Mouse (Mus musculus): ENCODE measurements around the gene Dgkq.

The Dgkq gene

GRCm38 (mm10) chr5:108655891-108656650 lies 13.4 kb downstream of the Dgkq start:
- in situ Hi-C loops (cut with MboI, MseI), result no loop called here

GRCm38 (mm10) chr5:108655381-108655780 lies 14.1 kb downstream of the Dgkq start:
- in situ Hi-C loops (cut with MboI, MseI), result no loop called here

GRCm38 (mm10) chr5:108654444-108654990 lies 15.0 kb downstream of the Dgkq start:
- in situ Hi-C loops (cut with MboI, MseI), result no loop called here

- in situ Hi-C loops (cut with MboI, MseI), result no loop called here
Measured at GRCm38 (mm10) chr5:108653341-108653740, 16.1 kb downstream of the Dgkq start.

GRCm38 (mm10) chr5:108651823-108652222 lies 17.6 kb downstream of the Dgkq start:
- in situ Hi-C loops (cut with MboI, MseI), result no loop called here

- in situ Hi-C loops (cut with MboI, MseI), result no loop called here
Measured at GRCm38 (mm10) chr5:108651136-108651720, 18.2 kb downstream of the Dgkq start.

GRCm38 (mm10) chr5:108650341-108650740 lies 19.1 kb downstream of the Dgkq start:
- in situ Hi-C loops (cut with MboI, MseI), result no loop called here

- in situ Hi-C loops (cut with MboI, MseI), result loop anchor here in 1 of 2 experiments (25.0 kb wide), 1 partner anchor 1288 kb away; no protein-coding TSS in a partner anchor
Measured at GRCm38 (mm10) chr5:108648937-108649576, 20.4 kb downstream of the Dgkq start.

- in situ Hi-C loops (cut with MboI, MseI), result loop anchor here in 1 of 2 experiments (25.0 kb wide), 1 partner anchor 1289 kb away; no protein-coding TSS in a partner anchor
Measured at GRCm38 (mm10) chr5:108647820-108648465, 21.5 kb downstream of the Dgkq start.

GRCm38 (mm10) chr5:108647311-108647710 lies 22.2 kb downstream of the Dgkq start:
- in situ Hi-C loops (cut with MboI, MseI), result loop anchor here in 1 of 2 experiments (25.0 kb wide), 1 partner anchor 1290 kb away; no protein-coding TSS in a partner anchor

- in situ Hi-C loops (cut with MboI, MseI), result loop anchor here in 1 of 2 experiments (25.0 kb wide), 1 partner anchor 1291 kb away; no protein-coding TSS in a partner anchor
Measured at GRCm38 (mm10) chr5:108646343-108646660, 23.2 kb downstream of the Dgkq start.

GRCm38 (mm10) chr5:108645651-108646342 lies 23.7 kb downstream of the Dgkq start:
- in situ Hi-C loops (cut with MboI, MseI), result loop anchor here in 1 of 2 experiments (25.0 kb wide), 1 partner anchor 1292 kb away; no protein-coding TSS in a partner anchor

GRCm38 (mm10) chr5:108643674-108644073 lies 25.8 kb downstream of the Dgkq start:
- in situ Hi-C loops (cut with MboI, MseI), result loop anchor here in 1 of 2 experiments (25.0 kb wide), 1 partner anchor 1294 kb away; no protein-coding TSS in a partner anchor

- in situ Hi-C loops (cut with MboI, MseI), result loop anchor here in 1 of 2 experiments (25.0 kb wide), 1 partner anchor 1301 kb away; no protein-coding TSS in a partner anchor
Measured at GRCm38 (mm10) chr5:108636172-108636571, 33.3 kb downstream of the Dgkq start.

- in situ Hi-C loops (cut with MboI, MseI), result loop anchor here in 1 of 2 experiments (25.0 kb wide), 1 partner anchor 1303 kb away; no protein-coding TSS in a partner anchor
Measured at GRCm38 (mm10) chr5:108634088-108634487, 35.4 kb downstream of the Dgkq start.

- in situ Hi-C loops (cut with MboI, MseI), result loop anchor here in 1 of 2 experiments (25.0 kb wide), 1 partner anchor 1304 kb away; no protein-coding TSS in a partner anchor
Measured at GRCm38 (mm10) chr5:108633676-108634075, 35.8 kb downstream of the Dgkq start.

- in situ Hi-C loops (cut with MboI, MseI), result loop anchor here in 1 of 2 experiments (25.0 kb wide), 1 partner anchor 1307 kb away; no protein-coding TSS in a partner anchor
Measured at GRCm38 (mm10) chr5:108629634-108630483, 39.6 kb downstream of the Dgkq start, which contains the start of the genes Gak and Tmem175. Gene Gak, minus strand, starts transcription at chr5:108629755. Gene Tmem175, plus strand, starts transcription at chr5:108629770.

GRCm38 (mm10) chr5:108628891-108629633 lies 40.4 kb downstream of the Dgkq start:
- in situ Hi-C loops (cut with MboI, MseI), result loop anchor here in 1 of 2 experiments (25.0 kb wide), 1 partner anchor 1308 kb away; no protein-coding TSS in a partner anchor
